Mouse (Mus musculus) brain, embryonic 14.5 days (tissue): ENCODE data around the gene Nacc1.

Source experiments
- CTCF ChIP-seq: fragments of 200-500 bp; IDR thresholded peaks from 2 replicates; pipeline ENCODE4 v1.5.1; 2012; ENCODE audit warnings: inconsistent platforms, mild to moderate bottlenecking, moderate library complexity, borderline replicate concordance; ENCODE audit not compliant: insufficient read depth, insufficient read length; ENCODE audit errors: extremely low read depth
- POLR2A ChIP-seq: fragments of 200-500 bp; IDR thresholded peaks from 2 replicates; pipeline ENCODE4 v1.6.1; 2012; ENCODE audit warnings: mild to moderate bottlenecking, inconsistent platforms, borderline replicate concordance; ENCODE audit not compliant: poor library complexity, insufficient read depth, insufficient read length, severe bottlenecking; ENCODE audit errors: extremely low read depth

GRCm38 (mm10) chr8:84637946-84638554 is 49.6 kb downstream of the Nacc1 start:
- TF ChIP-seq CTCF = no peak
- TF ChIP-seq POLR2A = no peak
